Mouse (Mus musculus) kidney, postnatal 4 days (tissue): ENCODE results near the gene Mgat4e.

Experiments used
- DNase-seq, 2 experiments: peaks; one replicate each; pipeline ENCODE4 v3.0.0; 2021; ENCODE audit warnings: mixed read lengths in 2 of 2

Mgat4e gene

DNA sequence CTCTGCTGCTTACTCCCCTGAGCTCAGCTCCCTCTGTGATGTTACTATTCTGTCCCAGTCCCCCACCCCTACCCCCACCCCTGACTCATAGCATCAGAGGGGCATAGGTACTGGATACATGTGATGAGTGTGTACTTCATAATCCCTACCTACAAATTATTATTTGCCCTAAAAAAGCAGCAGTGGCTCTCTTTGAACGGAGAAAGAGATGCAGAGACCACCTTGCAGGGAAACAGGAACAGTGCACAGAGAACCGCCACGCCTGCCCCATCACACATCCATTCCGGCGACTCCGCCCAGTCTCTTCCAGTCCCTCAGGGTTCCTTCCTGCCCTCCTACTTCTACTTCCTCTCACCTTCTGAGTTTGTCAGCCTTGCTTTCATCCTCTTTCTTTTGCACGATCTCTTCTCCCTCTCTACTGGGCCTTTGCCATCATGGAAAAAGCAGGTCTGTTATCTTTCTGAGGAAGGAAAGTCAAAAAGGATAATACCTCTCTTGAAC lies at the start of gene Mgat4e:
Gene Mgat4e, minus strand, starts transcription at position 51 of the 501 bp plus-strand sequence.
- DNase-seq, result no peak

DNA sequence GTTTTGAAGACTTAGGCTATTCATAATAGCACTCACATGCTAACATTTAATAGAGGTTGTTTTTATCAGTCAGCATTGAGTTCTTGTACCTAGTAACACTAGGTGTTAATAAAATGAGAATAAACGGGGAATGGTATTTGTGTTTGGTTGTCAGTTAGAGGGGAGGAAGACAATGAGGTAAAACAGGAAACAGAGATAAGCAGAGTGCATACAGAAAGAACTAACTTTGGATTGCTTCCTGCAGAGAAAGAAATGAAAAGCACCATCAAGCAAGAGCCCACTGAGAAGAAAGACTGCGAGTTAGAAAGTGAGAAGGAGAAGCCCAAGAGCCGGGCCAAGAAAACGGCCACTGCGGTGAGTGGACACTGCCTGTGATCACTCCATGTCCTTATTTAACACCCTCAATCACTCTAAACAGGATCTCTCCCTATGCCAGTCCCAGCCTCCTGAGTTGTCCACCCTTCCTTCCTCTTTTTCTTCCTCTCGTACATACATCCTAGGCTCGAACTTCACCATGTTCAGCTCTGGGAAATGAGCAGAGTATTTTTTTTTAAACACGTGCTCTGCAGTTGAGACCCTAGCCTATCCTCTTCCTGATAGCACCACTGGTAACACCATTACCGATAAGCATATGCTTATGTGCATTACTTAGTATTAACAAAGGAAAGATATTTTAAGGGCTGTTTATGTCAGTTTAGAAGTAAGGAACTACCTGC lies 48.0 kb upstream of the Mgat4e start:
- no peak for DNase-seq

DNA sequence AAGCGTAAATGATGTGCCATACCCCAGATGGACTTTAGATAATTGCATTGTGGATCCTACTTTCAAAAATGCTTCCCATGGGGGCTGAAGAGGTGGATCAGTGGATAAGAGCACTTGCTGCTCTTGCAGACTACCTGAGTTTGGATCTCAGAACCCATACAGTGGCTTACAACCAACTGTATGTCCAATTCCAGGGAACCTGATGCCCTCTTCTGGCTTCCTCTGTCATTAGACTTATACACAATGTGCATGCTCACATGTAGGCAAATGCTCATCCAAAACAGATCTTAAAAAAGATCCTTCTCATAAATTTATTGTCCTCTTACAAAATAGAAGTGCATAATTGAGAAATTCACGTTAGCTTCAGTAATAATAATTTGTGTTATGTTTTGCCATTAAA lies 42.3 kb upstream of the Mgat4e start:
- DNase-seq, result no peak

DNA sequence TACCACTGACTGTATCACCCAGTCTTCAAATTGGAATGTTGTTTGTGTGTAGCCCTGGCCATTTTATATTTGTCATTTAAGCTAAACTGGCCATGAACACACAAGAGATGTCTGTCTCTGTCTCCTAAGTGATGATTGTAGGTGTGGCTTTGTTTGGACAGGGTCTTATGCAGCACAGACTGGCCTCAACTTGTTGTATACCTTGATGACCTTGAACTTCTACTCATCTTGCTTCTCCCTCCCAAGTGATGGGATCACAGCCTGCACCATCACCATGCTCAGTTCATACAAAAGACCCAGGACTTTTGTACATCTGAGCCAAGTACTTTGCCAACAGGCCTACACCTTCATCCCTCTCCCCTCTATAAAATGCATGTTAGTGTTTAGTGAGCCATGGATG lies 40.2 kb upstream of the Mgat4e start:
- no peak for DNase-seq

DNA sequence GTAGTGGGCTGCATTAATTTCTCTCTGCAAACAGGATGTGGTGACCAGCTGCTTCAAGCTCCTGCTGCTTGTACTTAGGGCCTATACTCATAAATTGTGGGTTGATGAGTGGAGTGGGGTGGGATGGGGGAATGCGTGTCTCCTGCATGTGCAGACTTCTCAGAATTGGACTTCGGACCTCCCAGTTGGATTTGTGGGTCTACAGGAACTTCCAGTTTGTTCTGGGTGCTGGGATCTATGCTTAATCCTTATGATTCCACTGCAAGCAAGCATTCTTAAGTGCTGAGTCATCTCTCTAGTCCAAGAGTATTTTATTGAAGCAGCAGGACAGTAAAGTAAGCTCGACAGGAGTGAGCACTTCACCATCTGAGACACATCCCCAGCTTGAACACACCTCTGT lies 34.1 kb upstream of the Mgat4e start:
- peak in 1 of 2 experiments; percentile 10 for DNase-seq

DNA sequence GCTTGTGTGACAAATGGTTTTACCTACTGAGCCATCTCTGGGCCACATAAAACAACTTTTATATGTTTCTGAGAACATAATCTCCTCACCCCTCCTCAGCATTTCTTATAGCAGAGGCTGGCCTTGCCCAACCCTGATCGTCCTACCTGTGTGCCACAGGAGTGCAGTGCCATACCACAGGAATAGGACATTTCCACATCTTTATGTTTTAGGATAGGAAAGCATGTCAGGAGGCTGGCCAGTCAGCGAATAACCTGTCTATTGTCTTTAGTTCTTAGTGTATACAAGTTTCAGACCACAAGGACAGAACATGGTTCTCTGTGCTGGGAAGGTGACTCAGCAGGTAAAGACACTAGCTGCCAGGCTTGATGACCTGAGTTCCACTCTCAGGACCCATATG lies 31.3 kb upstream of the Mgat4e start:
- DNase-seq, result no peak

DNA sequence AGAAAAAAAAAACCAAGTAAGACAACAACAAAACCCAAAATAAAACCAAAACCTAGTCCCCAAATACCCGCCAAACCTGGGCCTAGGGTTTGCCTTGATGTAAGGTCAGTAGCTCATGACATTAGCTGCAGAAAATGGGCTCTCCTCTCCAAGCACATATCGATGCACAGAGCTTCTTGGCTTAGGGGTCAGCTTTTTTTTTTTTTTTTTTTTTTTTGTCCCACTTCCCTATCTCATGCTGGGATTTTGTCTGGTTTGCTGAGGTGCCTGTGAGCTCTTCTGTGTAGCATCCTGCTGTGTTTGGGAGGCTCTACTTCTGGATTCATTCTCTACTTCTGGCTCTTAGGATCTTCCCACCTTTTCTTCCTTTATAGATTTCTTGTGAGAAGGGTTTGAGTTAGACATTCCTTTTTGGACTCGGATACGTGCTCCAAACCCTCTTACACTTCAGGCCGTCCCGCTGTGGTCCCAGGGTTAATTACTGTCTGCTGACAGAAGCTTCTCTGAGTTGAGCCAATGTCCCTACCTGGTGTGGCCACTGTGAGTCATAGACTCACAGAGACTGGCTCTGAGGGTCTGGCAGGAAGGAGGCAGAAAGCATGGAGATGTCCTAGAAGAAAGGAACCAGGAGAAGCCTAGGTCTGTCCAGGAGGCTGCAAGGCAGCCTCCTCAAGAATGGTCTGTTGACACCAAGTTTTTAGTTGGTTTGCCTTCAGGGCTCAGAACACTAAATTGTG lies 28.1 kb upstream of the Mgat4e start:
- no peak for DNase-seq

DNA sequence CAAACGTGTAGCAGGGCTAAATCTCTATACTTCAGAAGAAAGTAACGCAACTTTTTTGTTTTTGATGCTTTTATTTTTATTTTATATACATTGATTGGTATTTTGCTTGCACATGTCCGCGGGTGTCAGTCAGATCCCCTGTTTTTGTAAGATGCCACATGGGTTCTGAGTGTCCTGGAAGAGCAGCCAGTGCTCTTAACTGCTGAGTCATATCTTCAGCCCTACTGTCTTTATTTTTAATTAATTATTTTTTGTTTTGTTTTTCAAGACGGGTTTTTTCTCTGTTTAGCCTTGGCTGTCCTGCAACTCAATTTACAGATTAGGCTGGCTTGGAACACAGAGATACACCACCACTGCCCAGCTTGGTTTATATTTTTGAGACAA lies 24.4 kb upstream of the Mgat4e start:
- no peak for DNase-seq

DNA sequence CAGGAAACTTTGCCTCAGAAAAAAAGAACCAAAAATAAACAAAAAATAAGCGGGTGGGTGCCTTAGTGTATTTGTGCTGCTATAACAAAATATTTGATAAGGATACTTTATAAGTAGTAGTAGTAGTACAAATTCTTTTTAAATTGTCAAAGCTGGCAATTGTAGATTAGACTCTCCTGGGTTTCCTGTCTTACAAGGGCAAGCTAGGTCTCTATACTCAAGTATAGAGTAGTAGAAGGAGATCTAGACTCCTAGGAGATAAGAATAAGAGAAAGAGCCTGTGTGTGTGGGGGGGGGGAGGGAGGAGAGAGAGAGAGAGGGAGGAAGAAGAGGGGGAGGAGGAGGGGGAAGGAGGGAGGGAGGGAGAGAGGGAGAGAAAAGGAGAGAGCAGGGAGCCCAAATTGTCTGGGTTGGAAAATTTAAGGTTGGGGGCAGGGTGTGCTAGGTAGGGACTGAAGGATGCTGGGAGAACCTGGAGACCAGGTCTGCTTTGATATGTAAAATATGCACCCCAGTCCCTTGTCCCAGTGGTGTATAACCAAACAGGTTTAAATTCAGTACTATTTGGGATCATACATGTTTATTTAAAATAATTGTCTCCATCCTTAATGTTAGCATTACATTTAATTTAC lies 23.9 kb upstream of the Mgat4e start:
- DNase-seq, result no peak

DNA sequence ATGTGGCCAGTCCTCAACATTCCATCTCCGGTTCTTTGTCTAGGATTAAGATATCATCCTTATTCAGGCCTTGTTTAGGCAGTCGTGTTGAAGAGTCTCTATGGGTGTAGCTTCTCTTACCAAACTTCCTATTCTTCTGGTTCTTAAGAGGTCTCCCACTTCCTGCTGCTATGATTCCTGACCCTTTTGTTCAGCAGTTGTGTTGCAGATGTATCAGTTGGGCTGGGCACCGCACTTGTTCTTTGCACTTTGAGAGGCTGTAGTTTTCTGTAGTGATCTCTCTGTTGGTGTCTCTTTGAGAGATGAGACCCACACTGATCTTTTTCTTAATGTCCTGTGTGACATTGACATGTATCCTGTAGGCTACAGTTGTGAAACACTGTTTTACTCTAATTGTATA lies 21.1 kb upstream of the Mgat4e start:
- DNase-seq, result no peak

DNA sequence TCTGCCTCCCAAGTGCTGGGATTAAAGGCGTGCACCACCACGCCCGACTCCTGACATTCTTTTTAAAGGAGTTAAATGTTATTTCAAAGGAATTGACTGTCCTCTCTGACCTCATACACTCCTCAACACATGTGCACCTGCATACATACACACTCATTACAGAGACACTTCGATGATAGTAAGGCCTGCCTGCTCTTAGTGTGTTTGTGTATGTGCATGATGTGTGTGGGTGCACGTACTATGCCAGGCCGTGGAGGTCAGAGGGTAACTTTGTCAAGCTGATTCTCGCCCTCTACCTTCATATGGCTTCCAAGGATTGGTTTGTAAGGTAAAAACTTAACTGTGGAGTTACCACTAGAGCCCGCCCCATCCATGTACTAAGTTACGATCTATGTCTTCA lies 20.7 kb upstream of the Mgat4e start:
- DNase-seq, result no peak

DNA sequence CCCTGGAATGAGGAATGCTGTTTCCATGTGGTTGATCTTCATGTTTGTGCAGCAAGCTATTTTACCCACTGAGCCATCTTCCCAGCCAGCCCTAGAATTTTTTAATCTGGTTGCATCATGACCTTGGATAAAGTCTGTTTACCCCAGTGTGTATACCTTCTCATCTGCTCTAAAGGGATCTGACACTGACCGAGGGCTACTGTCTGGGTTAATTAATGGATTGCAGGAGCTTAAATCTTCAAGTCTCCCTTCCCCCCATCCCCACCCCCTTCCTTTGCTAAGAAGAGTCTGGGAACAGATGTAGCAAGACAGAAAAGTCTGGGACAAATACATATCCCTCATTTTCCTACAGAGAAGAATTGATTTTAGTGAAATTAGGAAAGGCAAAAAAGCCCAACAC lies 18.0 kb upstream of the Mgat4e start:
- DNase-seq, result no peak

DNA sequence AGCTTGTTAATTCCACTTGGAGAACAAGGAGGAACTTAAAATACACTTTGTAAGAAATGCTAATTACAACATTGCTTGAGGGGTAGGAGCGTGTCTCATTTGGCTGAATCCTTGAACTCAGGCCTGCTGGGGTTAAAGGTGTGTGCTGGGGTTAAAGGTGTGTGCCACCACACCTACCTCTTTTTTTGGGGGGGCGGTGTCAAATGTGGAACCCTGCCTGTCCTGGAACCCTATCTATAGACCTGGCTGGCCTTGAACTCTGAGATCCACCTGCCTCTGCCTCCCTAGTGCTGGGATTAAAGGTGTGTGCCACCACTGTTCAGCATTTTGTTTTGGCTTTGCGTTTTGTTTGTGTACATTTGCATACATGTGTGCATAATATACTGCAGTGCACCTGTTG lies 14.2 kb upstream of the Mgat4e start:
- no peak for DNase-seq

DNA sequence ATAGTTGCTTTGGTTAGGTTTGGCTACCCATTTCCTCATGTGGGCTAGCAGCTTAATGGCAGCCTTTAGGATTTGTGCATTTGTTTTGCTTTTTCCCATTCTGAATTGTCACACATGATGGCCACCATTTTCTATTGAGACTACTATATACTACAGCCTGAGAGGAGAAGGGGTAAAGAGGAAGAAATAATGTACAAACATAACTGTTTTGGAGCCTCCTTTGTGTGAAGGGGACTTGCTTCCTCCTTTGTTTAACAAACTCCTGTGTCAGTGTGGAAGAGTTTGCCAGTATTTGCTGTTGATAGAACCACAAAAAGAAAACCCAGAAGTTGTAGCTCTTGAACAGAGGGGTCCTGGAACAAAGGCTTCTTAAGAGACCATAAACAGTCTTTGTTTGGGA lies 13.0 kb upstream of the Mgat4e start:
- DNase-seq, result no peak

DNA sequence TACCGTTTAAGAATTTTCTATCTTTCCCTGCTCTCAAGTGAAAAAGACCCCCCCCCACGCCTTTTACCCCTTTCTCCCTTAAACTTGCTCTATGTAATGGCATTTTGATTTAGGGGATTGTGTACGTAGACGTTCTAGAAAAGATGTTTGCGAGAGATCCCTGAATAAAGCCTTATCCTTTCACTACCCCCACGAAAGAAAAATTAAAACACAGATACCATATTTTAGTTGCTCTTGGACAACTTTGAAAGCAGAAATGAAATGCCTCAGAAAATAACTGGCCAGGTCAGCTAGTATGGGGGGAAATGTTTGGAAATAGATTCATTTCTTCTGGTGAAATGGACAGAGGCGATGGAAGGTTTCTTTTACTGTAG lies 12.3 kb upstream of the Mgat4e start:
- no peak for DNase-seq

DNA sequence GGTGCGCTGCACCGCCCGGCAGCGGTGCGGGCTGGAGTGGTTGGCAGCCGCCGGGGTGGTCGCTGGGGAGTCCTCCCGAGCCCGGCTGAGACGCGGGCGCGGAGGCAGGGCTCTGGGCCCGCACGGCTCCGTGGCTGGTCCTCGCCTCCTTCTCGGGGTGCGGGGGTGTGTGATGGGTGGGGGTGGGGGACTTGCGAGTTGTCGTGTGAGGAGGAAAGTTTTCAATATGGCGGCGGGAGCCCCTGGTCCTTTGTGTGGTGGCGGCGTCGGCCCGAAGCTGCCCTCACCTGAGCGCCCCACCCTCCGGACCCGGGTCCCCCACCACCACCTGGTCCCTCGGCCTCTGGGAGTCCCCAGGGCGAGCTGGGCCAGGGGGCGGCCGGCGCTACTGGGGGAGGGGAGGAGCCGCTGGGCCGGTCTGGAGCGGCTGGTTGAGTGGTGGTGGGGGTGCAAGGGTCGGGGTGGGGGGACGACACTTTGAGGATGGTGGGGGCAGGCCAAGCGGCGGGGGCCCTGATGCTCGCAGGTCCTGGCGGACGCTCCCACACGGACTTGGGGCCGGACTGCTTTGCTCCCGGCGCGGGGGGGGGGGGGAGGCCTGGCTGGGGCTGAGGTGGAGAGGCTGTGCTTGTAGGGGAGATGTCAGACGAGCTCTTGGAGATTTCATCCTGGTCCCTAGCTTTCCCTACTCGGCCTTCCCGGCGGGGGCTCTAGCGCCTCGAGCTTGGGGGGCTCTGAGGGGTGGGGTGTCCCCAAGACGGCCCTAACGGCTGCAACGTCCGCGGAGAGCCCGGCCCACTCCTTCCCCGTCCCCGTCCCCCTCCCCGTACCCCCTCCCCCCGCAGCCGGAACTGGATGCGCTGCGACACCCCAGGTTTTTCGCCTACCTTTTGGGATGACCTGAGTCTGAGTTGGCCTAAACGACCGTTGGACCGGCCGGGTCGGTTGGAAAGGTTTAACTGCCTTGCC lies 11.6 kb upstream of the Mgat4e start:
- peak; percentile 64 to 72 for DNase-seq

DNA sequence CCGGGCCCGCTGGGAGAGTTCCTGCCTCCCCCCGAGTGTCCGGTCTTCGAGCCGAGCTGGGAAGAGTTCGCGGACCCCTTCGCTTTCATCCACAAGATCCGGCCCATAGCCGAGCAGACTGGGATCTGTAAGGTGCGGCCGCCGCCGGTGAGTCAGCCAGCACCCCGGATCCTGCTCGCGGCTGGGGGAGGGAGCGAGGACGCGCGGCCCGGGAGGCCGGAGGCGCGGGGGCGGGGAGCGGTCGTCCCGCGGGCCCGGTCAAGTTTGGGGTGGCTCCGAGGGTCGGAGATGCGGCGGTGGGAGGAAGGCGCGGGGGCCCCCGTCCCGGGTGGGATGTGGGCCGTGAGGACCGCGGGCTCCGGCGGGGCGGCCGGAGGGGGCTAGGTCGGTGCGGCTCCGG lies 10.9 kb upstream of the Mgat4e start:
- DNase-seq, result no peak

DNA sequence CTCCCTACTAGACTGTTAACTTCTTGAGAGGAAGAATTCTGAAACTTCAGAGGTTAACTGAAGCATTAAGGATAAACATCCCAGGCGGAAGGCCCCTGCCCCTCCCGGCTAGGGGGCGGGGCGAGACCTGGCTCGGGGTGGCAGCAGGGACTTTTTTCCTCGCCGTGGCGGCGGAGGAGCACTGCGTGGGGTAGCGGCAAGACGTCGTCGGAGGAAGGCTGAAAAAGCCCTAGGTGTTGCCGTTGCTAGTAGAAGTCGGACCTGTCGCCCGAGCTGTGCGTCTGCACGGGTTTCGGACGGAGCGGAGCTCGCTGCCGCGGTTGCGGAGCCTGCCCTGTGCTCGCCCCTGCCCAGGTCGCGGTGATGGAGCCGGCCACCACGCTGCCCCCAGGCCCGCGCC lies 10.5 kb upstream of the Mgat4e start, which contains the start of gene Kdm5b:
Gene Kdm5b, plus strand, starts transcription at position 196 of the 400 bp plus-strand sequence.
- peak; percentile 93 to 96 for DNase-seq

DNA sequence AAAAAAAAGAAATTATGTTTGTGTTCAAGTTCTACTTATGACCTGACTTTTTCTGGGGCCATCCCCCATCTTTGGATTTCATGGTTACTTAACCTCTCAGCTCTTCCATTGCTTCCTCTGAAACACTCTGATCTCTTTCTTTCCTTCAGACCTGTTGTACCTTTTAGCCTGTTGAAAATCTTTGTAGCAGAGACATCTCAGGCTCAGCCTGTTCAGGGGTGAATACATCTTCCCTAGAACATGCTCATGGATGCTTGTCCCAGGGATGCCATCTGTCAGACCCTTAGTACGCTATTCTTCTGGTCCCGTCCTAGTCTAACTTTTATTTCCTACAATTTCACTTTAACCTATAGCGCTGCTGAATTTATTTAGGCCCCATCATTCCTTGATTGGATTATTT lies 9.7 kb upstream of the Mgat4e start:
- no peak for DNase-seq

DNA sequence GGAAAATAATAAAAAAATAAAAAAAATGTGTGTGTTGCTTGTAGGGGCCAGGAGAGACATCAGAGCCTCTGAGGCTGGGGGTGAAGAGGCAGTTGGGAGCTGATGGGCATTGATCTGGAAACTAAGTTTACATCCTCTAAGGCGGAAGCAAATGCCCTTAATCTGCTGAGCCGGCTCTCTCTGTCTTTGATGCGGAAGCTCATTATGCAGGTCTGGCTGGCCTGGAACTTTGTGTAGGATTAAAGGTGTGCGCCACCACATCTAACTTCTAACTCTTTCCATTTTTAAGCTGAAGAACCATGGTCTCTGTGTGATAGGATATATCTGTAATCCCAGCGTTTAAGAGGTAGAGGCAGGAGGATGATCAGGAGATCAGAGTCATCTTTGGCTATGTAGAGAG lies 9.0 kb upstream of the Mgat4e start:
- no peak for DNase-seq

DNA sequence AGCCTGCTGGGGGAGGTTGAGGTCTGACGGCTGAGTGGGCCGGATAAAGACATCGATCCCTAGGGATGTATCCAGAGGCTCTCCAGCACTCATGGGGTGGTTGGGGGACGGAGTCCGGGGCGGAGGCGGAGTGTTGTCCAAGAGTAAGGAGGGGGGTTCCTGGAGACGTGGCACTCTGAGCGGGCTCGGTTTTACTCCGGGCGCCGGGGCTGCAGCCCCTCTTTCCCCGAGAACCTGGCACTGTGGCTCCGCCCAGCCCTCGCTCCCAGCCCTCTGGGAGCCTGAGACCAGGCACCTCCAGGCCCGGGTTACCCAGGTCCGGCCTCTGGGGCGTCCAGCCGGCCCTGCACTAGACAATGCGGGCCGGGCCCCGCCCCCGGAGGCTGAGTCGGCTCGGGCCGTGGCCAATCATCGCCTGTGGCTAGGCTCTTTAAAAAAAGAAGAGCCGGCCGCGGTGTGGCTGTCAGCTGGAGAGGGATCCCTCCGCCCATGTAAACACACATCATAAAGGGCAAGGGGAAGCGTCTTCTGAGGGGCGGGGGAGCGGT lies 7.3 kb upstream of the Mgat4e start:
- peak; percentile 96 to 98 for DNase-seq
